Mouse (Mus musculus): ENCODE measurements around the gene Rpl9-ps6. TPM values are rescaled to one million over a fixed set of nuclear protein-coding genes. Genes with fewer than 3 reads are reported as not detected.

Rpl9-ps6 gene
- total and polyA plus RNA-seq, 2 experiments from 2014 or later, result 35.0 to 53.9 TPM

DNA sequence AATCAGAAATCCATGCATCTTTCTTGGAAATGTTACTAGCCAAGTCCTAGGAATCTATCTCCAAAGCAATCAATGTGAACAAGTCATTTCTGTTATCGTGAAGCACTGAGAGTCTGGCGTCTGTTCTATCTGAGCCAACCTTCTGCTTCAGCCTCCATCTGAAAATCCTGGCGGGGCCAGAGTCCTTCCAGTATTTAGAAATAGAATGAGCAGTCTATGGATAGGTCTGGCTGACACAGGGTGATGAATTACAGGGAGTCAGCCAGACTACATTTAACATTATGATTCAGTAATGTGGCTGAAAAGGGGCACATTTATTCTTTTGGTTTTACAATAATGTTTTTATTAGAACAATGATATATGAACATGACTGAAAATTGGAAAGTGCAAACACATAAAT, 47.3 kb downstream of the Rpl9-ps6 start:
- H3K9me3 ChIP-seq (ENCODE audit: low read length), result no peaks in the 10 kb centered on the region
- no peak overlapping the region for H3K27ac ChIP-seq
- H3K4me3 ChIP-seq (ENCODE audit: low read length), result no peak overlapping the region
- 66% methylated on average over 3 of the region's 3 CpGs for WGBS
- H3K4me2 ChIP-seq (ENCODE audit: low read depth, low read length), result no peak overlapping the region
- H3K4me1 ChIP-seq (ENCODE audit: insufficient read depth, low read length), result no peaks in the 10 kb centered on the region
- ATAC-seq (no peak), DNase-seq (ENCODE audit: low spot score) (no peak)
- H3K27me3 ChIP-seq (ENCODE audit: insufficient read depth, low read length), result no peaks in the 10 kb centered on the region
- no peaks in the 10 kb centered on the region for H3K36me3 ChIP-seq (ENCODE audit: insufficient read depth, low read length)
- H3K9ac ChIP-seq (replicated peaks; ENCODE audit: low read length), result no peak overlapping the region
- TF ChIP-seq CTCF (IDR thresholded peaks at IDR 0.05; ENCODE audit: low read depth), result no peak

- no peak overlapping the region for H3K4me2 ChIP-seq (ENCODE audit: low read depth, low read length)
- ATAC-seq (no peak), DNase-seq (ENCODE audit: low spot score) (no peak)
- WGBS, result 86% methylated on average over 7 of the region's 7 CpGs
- H3K4me1 ChIP-seq (ENCODE audit: insufficient read depth, low read length), result no peaks in the 10 kb centered on the region
- no peak for TF ChIP-seq CTCF (IDR thresholded peaks at IDR 0.05; ENCODE audit: low read depth)
- H3K36me3 ChIP-seq (ENCODE audit: insufficient read depth, low read length), result no peaks in the 10 kb centered on the region
- H3K9me3 ChIP-seq (ENCODE audit: low read length), result no peaks in the 10 kb centered on the region
- no peak overlapping the region for H3K9ac ChIP-seq (replicated peaks; ENCODE audit: low read length)
- H3K4me3 ChIP-seq (ENCODE audit: low read length), result no peak overlapping the region
- H3K27me3 ChIP-seq (ENCODE audit: insufficient read depth, low read length), result no peaks in the 10 kb centered on the region
- no peak overlapping the region for H3K27ac ChIP-seq
Measured at GRCm38 (mm10) chr19:32416692-32417317, 49.6 kb downstream of the Rpl9-ps6 start.

Other genes starting within 250 kb of the Rpl9-ps6 start
- 30.9 and 32.5 TPM in 2 replicates for gene Sgms1, start 76.9 kb downstream of the Rpl9-ps6 start, total RNA-seq (2014; rRNA removed)
- 23.2 and 23.3 TPM in 2 replicates for gene Sgms1, start 76.9 kb downstream of the Rpl9-ps6 start, polyA plus RNA-seq (2015; fragmentation: Nextera tagmentation; extraction: Ambion mirVana)
- gene Minpp1, start 19.2 kb upstream of the Rpl9-ps6 start, total RNA-seq (2014; rRNA removed), result 119 and 144 TPM in 2 replicates
- 59.1 and 60.2 TPM in 2 replicates for gene Minpp1, start 19.2 kb upstream of the Rpl9-ps6 start, polyA plus RNA-seq (2015; fragmentation: Nextera tagmentation; extraction: Ambion mirVana)
- 6.5 and 7.1 TPM in 2 replicates for gene Papss2, start 129.2 kb upstream of the Rpl9-ps6 start, total RNA-seq (2014; rRNA removed)
- gene Papss2, start 129.2 kb upstream of the Rpl9-ps6 start, polyA plus RNA-seq (2015; fragmentation: Nextera tagmentation; extraction: Ambion mirVana), result 2.0 and 2.7 TPM in 2 replicates